Mouse (Mus musculus) liver, embryonic 12.5 days (tissue): ENCODE results near the gene Gm10964. TPM values are rescaled to one million over a fixed set of nuclear protein-coding genes. Genes with fewer than 3 reads are reported as not detected.

Experiments
- ATAC-seq: fragments of 200-750 bp; cut with Nextera tagmentation; 2 replicates; pipeline ENCODE4 v1.8.0; 2017; ENCODE audit warnings: moderate number of reproducible peaks, mild to moderate bottlenecking, moderate library complexity
- H3K27ac ChIP-seq: fragments of 300-500 bp; sonication (generic); 2 replicates; pipeline ENCODE4 v1.5.1; 2016; ENCODE audit warnings: mild to moderate bottlenecking
- H3K27me3 ChIP-seq: fragments of 300-500 bp; sonication (generic); replicated peaks from 2 replicates; pipeline ENCODE4 v1.6.1; 2016; ENCODE audit warnings: mild to moderate bottlenecking, moderate library complexity
- H3K36me3 ChIP-seq: fragments of 300-500 bp; sonication (generic); 2 replicates; pipeline ENCODE4 v1.6.1; 2016; ENCODE audit warnings: mild to moderate bottlenecking, moderate library complexity
- H3K4me1 ChIP-seq: fragments of 300-500 bp; sonication (generic); 2 replicates; pipeline ENCODE4 v1.6.1; 2016
- H3K4me2 ChIP-seq: fragments of 300-500 bp; sonication (generic); 2 replicates; pipeline ENCODE4 v1.6.1; 2016; ENCODE audit warnings: mild to moderate bottlenecking, moderate library complexity
- H3K4me3 ChIP-seq: fragments of 300-500 bp; sonication (generic); 2 replicates; pipeline ENCODE4 v1.5.1; 2016; ENCODE audit warnings: mild to moderate bottlenecking, moderate library complexity
- H3K9ac ChIP-seq: fragments of 300-500 bp; sonication (generic); 2 replicates; pipeline ENCODE4 v1.6.1; 2016; ENCODE audit warnings: mild to moderate bottlenecking, moderate library complexity
- H3K9me3 ChIP-seq: fragments of 300-500 bp; sonication (generic); replicated peaks from 2 replicates; pipeline ENCODE4 v1.6.1; 2016; ENCODE audit warnings: mild to moderate bottlenecking, moderate library complexity
- WGBS: fragments of 180-500 bp; shearing (Covaris S2); methylation state at CpG from one replicate; pipeline ENCODE4 v1.1.7; 2016; ENCODE audit not compliant: insufficient replicate concordance; 5-methylcytosine and 5-hydroxymethylcytosine counted together
- polyA plus RNA-seq: library from polyadenylated mRNA; unstranded; fragments of >200 nt; fragmentation: Nextera tagmentation; extraction: Ambion mirVana; gene quantifications from 2 replicates; pipeline ENCODE4 v1.2.1, GENCODE M21; 2016

Gene Gm10964
- polyA plus RNA-seq, 1 experiment from 2014 or later, result not detected

- no peak overlapping the region for H3K4me3 ChIP-seq
- H3K4me1 ChIP-seq, result peaks cover 28% of the 10 kb centered on the region
- H3K27me3 ChIP-seq, result no peaks in the 10 kb centered on the region
- peaks cover 14% of the 10 kb centered on the region for H3K36me3 ChIP-seq
- no peaks in the 10 kb centered on the region for H3K9me3 ChIP-seq
- no peak overlapping the region for H3K4me2 ChIP-seq
- no peak for ATAC-seq
- H3K9ac ChIP-seq, result no peak overlapping the region
- no peak overlapping the region for H3K27ac ChIP-seq
- 86% methylated on average over 28 of the region's 28 CpGs for WGBS
These were observed 3.2 kb upstream of the Gm10964 start for GRCm38 (mm10) chr3:103735776-103736600.

- ATAC-seq, result no peak
These were observed 2.0 kb upstream of the Gm10964 start for GRCm38 (mm10) chr3:103737061-103737754.

GRCm38 (mm10) chr3:103737778-103738571, 1.2 kb upstream of the Gm10964 start, which contains the start of gene Olfml3:
Gene Olfml3 (minus strand): TSS chr3:103738001.
- peak within 1 kb of the TSS; percentile 64 for H3K4me2 ChIP-seq
- H3K4me1 ChIP-seq, result peaks cover 28% of the 10 kb centered on the region
- 2% methylated on average over 18 of the region's 18 CpGs for WGBS
- ATAC-seq, result peak; percentile 80
- H3K9me3 ChIP-seq, result no peaks in the 10 kb centered on the region
- H3K27me3 ChIP-seq, result no peaks in the 10 kb centered on the region
- H3K27ac ChIP-seq, result peak within 1 kb of the TSS; percentile 53; the same call in 1 of the 2 replicates
- peaks cover 31% of the 10 kb centered on the region for H3K36me3 ChIP-seq
- peak within 1 kb of the TSS; percentile 28; the same call in 1 of the 2 replicates for H3K9ac ChIP-seq
- H3K4me3 ChIP-seq, result peak within 1 kb of the TSS; percentile 27

More at GRCm38 (mm10) chr3:103737061-103737754, 2.0 kb upstream of the Gm10964 start:
- Histone ChIP-seq H3K4me2 (peak overlapping the region; percentile 64), H3K36me3 (peaks cover 27% of the 10 kb centered on the region), H3K9me3 (no peaks in the 10 kb centered on the region), H3K4me1 (peaks cover 28% of the 10 kb centered on the region), H3K27ac (peak overlapping the region; percentile 23; the same call in 1 of the 2 replicates), H3K4me3 (peak overlapping the region; percentile 27; the same call in 1 of the 2 replicates), H3K9ac (no peak overlapping the region), H3K27me3 (no peaks in the 10 kb centered on the region)
- 72% methylated on average over 16 of the region's 16 CpGs for WGBS

- ATAC-seq, result no peak
- H3K4me3 ChIP-seq, result no peak overlapping the region
- no peaks in the 10 kb centered on the region for H3K27me3 ChIP-seq
- H3K4me2 ChIP-seq, result no peak overlapping the region
- H3K9me3 ChIP-seq, result no peaks in the 10 kb centered on the region
- WGBS, result 76% methylated on average over 5 of the region's 5 CpGs
- peaks cover 19% of the 10 kb centered on the region for H3K4me1 ChIP-seq
- peaks cover 55% of the 10 kb centered on the region for H3K36me3 ChIP-seq
- H3K9ac ChIP-seq, result no peak overlapping the region
- H3K27ac ChIP-seq, result no peak overlapping the region
These were observed 1.2 kb downstream of the Gm10964 start for GRCm38 (mm10) chr3:103740342-103740741.

GRCm38 (mm10) chr3:103743208-103743607, 4.0 kb downstream of the Gm10964 start:
- no peak overlapping the region for H3K27ac ChIP-seq
- no peaks in the 10 kb centered on the region for H3K9me3 ChIP-seq
- no peak overlapping the region for H3K9ac ChIP-seq
- peaks cover 77% of the 10 kb centered on the region for H3K36me3 ChIP-seq
- 93% methylated on average over 6 of the region's 6 CpGs for WGBS
- ATAC-seq, result no peak
- no peak overlapping the region for H3K4me3 ChIP-seq
- no peaks in the 10 kb centered on the region for H3K27me3 ChIP-seq
- H3K4me2 ChIP-seq, result no peak overlapping the region
- peaks cover 8% of the 10 kb centered on the region for H3K4me1 ChIP-seq

GRCm38 (mm10) chr3:103745001-103745770, 6.0 kb downstream of the Gm10964 start:
- WGBS, result 84% methylated on average over 14 of the region's 14 CpGs
- H3K9me3 ChIP-seq, result no peaks in the 10 kb centered on the region
- H3K36me3 ChIP-seq, result peaks cover 97% of the 10 kb centered on the region
- no peak overlapping the region for H3K4me2 ChIP-seq
- H3K4me3 ChIP-seq, result no peak overlapping the region
- no peaks in the 10 kb centered on the region for H3K27me3 ChIP-seq
- ATAC-seq, result no peak
- no peak overlapping the region for H3K27ac ChIP-seq
- no peaks in the 10 kb centered on the region for H3K4me1 ChIP-seq
- H3K9ac ChIP-seq, result no peak overlapping the region

- peaks cover 94% of the 10 kb centered on the region for H3K36me3 ChIP-seq
- no peak overlapping the region for H3K27ac ChIP-seq
- no peak overlapping the region for H3K4me2 ChIP-seq
- no peaks in the 10 kb centered on the region for H3K4me1 ChIP-seq
- H3K9me3 ChIP-seq, result no peaks in the 10 kb centered on the region
- 82% methylated on average over 5 of the region's 5 CpGs for WGBS
- no peak overlapping the region for H3K4me3 ChIP-seq
- ATAC-seq, result no peak
- H3K27me3 ChIP-seq, result no peaks in the 10 kb centered on the region
- no peak overlapping the region for H3K9ac ChIP-seq
These were observed 7.5 kb downstream of the Gm10964 start for GRCm38 (mm10) chr3:103746711-103747110.

GRCm38 (mm10) chr3:103751558-103751957, 12.4 kb downstream of the Gm10964 start:
- H3K27me3 ChIP-seq, result no peaks in the 10 kb centered on the region
- WGBS, result 87% methylated on average over 2 of the region's 2 CpGs
- no peaks in the 10 kb centered on the region for H3K9me3 ChIP-seq
- no peak overlapping the region for H3K4me2 ChIP-seq
- ATAC-seq, result no peak
- no peak overlapping the region for H3K9ac ChIP-seq
- peaks cover 13% of the 10 kb centered on the region; the same call in 1 of the 2 replicates for H3K4me1 ChIP-seq
- no peak overlapping the region for H3K27ac ChIP-seq
- peaks cover 97% of the 10 kb centered on the region for H3K36me3 ChIP-seq
- H3K4me3 ChIP-seq, result no peak overlapping the region

GRCm38 (mm10) chr3:103755351-103755750, 16.2 kb downstream of the Gm10964 start:
- ATAC-seq, result no peak
- 49% methylated on average over 3 of the region's 3 CpGs for WGBS
- Histone ChIP-seq H3K36me3 (peaks cover 97% of the 10 kb centered on the region), H3K4me1 (peaks cover 18% of the 10 kb centered on the region; the same call in 1 of the 2 replicates), H3K4me3 (no peak overlapping the region), H3K4me2 (no peak overlapping the region), H3K9me3 (no peaks in the 10 kb centered on the region), H3K9ac (no peak overlapping the region), H3K27me3 (no peaks in the 10 kb centered on the region), H3K27ac (no peak overlapping the region)

GRCm38 (mm10) chr3:103756920-103757319, 17.8 kb downstream of the Gm10964 start:
- peaks cover 18% of the 10 kb centered on the region; the same call in 1 of the 2 replicates for H3K4me1 ChIP-seq
- no peak overlapping the region for H3K9ac ChIP-seq
- H3K9me3 ChIP-seq, result no peaks in the 10 kb centered on the region
- H3K36me3 ChIP-seq, result peaks cover 98% of the 10 kb centered on the region
- no peak overlapping the region for H3K27ac ChIP-seq
- no peaks in the 10 kb centered on the region for H3K27me3 ChIP-seq
- no peak for ATAC-seq
- WGBS, result 87% methylated on average over 2 of the region's 2 CpGs
- no peak overlapping the region for H3K4me3 ChIP-seq
- no peak overlapping the region for H3K4me2 ChIP-seq

- H3K9ac ChIP-seq, result no peak overlapping the region
- H3K4me1 ChIP-seq, result peaks cover 18% of the 10 kb centered on the region; the same call in 1 of the 2 replicates
- H3K27me3 ChIP-seq, result no peaks in the 10 kb centered on the region
- peaks cover 98% of the 10 kb centered on the region for H3K36me3 ChIP-seq
- no peak overlapping the region for H3K4me2 ChIP-seq
- no peak overlapping the region for H3K27ac ChIP-seq
- WGBS, result 91% methylated on average over 7 of the region's 7 CpGs
- no peak overlapping the region for H3K4me3 ChIP-seq
- ATAC-seq, result no peak
- no peaks in the 10 kb centered on the region for H3K9me3 ChIP-seq
These were observed 19.3 kb downstream of the Gm10964 start for GRCm38 (mm10) chr3:103758456-103758855.
